ENCODE assay signal across 8 mouse cellular contexts in genomic region chr15:3580216-3580615, GRCm38 (mm10). TPM values are rescaled to one million over a fixed set of nuclear protein-coding genes. Genes with fewer than 3 reads are reported as not detected.
A peak's percentile ranks its signal among the peaks of the same experiment; 100 is the strongest.
DNase-seq lines count a peak whose midpoint lies in the region; ATAC-seq and TF ChIP-seq lines count a peak whose summit lies in the region.

No protein-coding gene starts in this region.

- H3K27me3 ChIP-seq in kidney, postnatal 0 days (ENCODE audit: insufficient read depth, low read length), result no peaks in the 10 kb centered on the region

- 38% methylated on average over 2 of the region's 2 CpGs for WGBS in kidney, postnatal 0 days

- DNase-seq in embryo, embryonic 11 days, result peak; percentile 20
- no peak for DNase-seq in embryo, embryonic 10 days (ENCODE audit: low spot score)
- no peak for DNase-seq in kidney, postnatal 0 days (ENCODE audit: low spot score)
- DNase-seq in kidney, adult 18-20 months, result no peak
- peak; percentile 86 for DNase-seq in gonadal fat pad, adult 2 months (ENCODE audit: low read depth)
- DNase-seq in lung, postnatal 10 days, result peak; percentile 68

- no peaks in the 10 kb centered on the region for H3K4me1 ChIP-seq in kidney, postnatal 0 days (replicated peaks; ENCODE audit: insufficient read depth, low read length)

- peak overlapping the region; percentile 42 for H3K4me2 ChIP-seq in kidney, postnatal 0 days (ENCODE audit: low read length)

- no peak for TF ChIP-seq CTCF in kidney, postnatal 0 days (IDR thresholded peaks at IDR 0.05; ENCODE audit: low read depth)

- no peaks in the 10 kb centered on the region for H3K9me3 ChIP-seq in kidney, postnatal 0 days (replicated peaks; ENCODE audit: low read length)

- ATAC-seq in kidney, postnatal 0 days (replicated peaks; ENCODE audit: low FRiP score, low read depth), result no peak
- no peak for ATAC-seq in inflammation-experienced regulatory T-cells, adult 6 months
- no peak for ATAC-seq in erythroblast, adult 5-6 weeks (replicated peaks; ENCODE audit: low FRiP score, poor library complexity, severe bottlenecking)

- no peak overlapping the region for H3K4me3 ChIP-seq in kidney, postnatal 0 days (replicated peaks; ENCODE audit: low read depth, low read length)

- H3K27ac ChIP-seq in kidney, postnatal 0 days, result no peak overlapping the region

- H3K36me3 ChIP-seq in kidney, postnatal 0 days (ENCODE audit: insufficient read depth, low read length), result no peaks in the 10 kb centered on the region

- H3K9ac ChIP-seq in kidney, postnatal 0 days (ENCODE audit: low read depth, low read length), result no peak overlapping the region

RNA-seq across cellular contexts. Expression of gene Ghr, which starts 3.1 kb away (rescaled TPM):
- 80.4 and 82.6 TPM in 2 replicates for polyA plus RNA-seq in kidney, postnatal 0 days (2015; fragmentation: Nextera tagmentation; extraction: Ambion mirVana)
- polyA plus RNA-seq in gonadal fat pad, adult 2 months (2012; rRNA removed), result 154 and 218 TPM in 2 replicates
- polyA plus RNA-seq in inflammation-experienced regulatory T-cells, adult 6 months (2017; shearing (Covaris generic)), result under 1 TPM in 1 of 3 experiments, not detected in 2; 0.09 TPM
- total RNA-seq in erythroblast, adult 5-6 weeks (2015; ENCODE audit: low replicate concordance), result 0.42 TPM in 1 of 2 replicates, not detected in the other
- total RNA-seq in erythroblast, adult 5-6 weeks (2017; ENCODE audit: low replicate concordance), result 0.42 and 4.4 TPM in 2 replicates

Comparison
In these comparisons a context has a peak if more than half of its experiments do, and no peak if none do; other contexts are left out.
1. DNase-seq: peak in embryo, embryonic 11 days (single experiment), gonadal fat pad, adult 2 months (single experiment) and lung, postnatal 10 days (single experiment); none in embryo, embryonic 10 days (single experiment), kidney, postnatal 0 days (single experiment) and kidney, adult 18-20 months (single experiment).
2. RNA of gene Ghr, which starts 3.1 kb away (polyA plus RNA-seq): 154 to 218 TPM in gonadal fat pad, adult 2 months and 80.4 to 82.6 TPM in kidney, postnatal 0 days; 0.09 TPM in inflammation-experienced regulatory T-cells, adult 6 months; every median in the first group is over 10 times any median in the second.